Mouse (Mus musculus) cortical plate, adult 2 months (tissue): Measurements from ENCODE around the gene Zdhhc22. TPM values are rescaled to one million over a fixed set of nuclear protein-coding genes. Genes with fewer than 3 reads are reported as not detected.

Experiments used
- H3K27ac ChIP-seq: fragments of 200-500 bp; 2 replicates; pipeline ENCODE4 v1.5.1; 2012; ENCODE audit warnings: low read length, control low read depth, inconsistent platforms; ENCODE audit not compliant: insufficient read depth
- H3K4me1 ChIP-seq: fragments of 200-500 bp; 2 replicates; pipeline ENCODE4 v1.6.1; 2011; ENCODE audit warnings: low read length; ENCODE audit not compliant: control insufficient read depth, insufficient read depth
- H3K4me3 ChIP-seq: fragments of 200-500 bp; 2 replicates; pipeline ENCODE4 v1.5.1; 2011; ENCODE audit warnings: mild to moderate bottlenecking, low read length, control low read depth; ENCODE audit not compliant: insufficient read depth
- CTCF ChIP-seq: fragments of 200-500 bp; IDR thresholded peaks from 2 replicates; pipeline ENCODE4 v1.5.1; 2011; ENCODE audit warnings: mild to moderate bottlenecking, control low read depth, low read length; ENCODE audit not compliant: insufficient read depth; ENCODE audit errors: extremely low read depth
- POLR2A ChIP-seq: fragments of 200-500 bp; IDR thresholded peaks from 2 replicates; pipeline ENCODE4 v1.6.1; 2011; ENCODE audit warnings: mild to moderate bottlenecking, low read length, control low read depth; ENCODE audit not compliant: insufficient read depth; ENCODE audit errors: extremely low read depth
- polyA plus RNA-seq: library from polyadenylated mRNA; depleted of rRNA; stranded (reverse); fragments of >200 nt; gene quantifications from 2 replicates; pipeline ENCODE4 v1.2.3, GENCODE M21; 2012

The Zdhhc22 gene
- polyA plus RNA-seq, 1 experiment, result 61.1 TPM

DNA sequence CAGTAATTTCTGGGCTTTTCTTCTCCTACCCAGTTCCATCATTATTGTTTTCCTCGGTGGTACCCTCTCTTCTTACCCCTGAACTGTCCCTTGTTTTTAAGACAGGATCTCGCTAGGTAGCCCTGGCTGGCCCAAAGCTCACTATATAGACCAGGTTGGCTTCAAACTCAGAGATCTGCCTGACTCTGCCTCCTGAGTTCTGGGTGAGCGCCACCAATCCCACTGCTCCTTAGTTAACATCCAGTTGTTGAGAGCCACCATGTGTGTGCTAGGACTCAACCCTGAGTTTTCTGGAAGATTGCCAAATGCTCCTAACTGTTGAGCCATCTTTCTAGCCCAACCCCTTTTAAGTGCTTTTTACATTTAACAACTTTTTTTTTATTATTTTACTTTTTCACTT, 39.3 kb downstream of the Zdhhc22 start:
- Histone ChIP-seq H3K27ac (no peak overlapping the region), H3K4me1 (peaks cover 8% of the 10 kb centered on the region; the same call in 1 of the 2 replicates)
- TF ChIP-seq POLR2A (no peak), CTCF (no peak)

DNA sequence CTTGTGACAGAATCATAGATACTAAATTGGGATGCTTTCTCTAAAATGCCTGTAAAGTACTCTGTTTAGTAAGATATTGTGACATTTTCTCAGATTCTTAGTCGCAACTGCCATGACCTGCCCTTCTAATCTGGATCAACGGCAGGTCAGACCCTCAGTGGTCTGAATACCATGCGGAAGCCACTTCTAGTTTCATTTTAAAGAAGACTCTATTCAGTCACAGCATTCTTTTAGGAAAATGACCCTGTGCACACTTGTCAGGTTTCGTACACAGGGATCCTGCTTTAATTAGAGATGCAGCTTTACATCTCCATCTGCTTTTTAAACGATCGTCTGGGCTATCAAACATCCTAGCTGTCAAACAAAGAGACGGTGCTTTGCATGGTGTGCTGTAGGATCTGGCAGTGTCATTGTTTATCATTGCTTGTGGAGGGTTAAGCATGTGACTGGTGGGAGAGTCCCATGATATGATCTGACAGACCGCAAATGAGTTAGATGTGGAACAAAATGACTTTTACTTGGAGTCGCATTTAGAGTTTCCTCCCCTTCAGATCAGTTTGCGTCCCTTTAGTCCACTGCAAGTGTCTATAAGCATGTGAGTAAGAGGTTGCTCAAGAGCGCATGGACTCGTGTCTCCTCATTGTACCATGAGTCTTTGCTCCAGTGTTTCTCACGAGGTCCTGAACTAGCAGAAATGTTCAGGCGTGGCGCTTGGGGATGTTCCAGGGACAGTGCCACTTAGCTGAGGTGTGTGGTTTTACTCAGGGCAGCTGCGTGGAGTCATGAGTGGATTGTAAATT, 39.9 kb downstream of the Zdhhc22 start:
- H3K4me3 ChIP-seq, result peak overlapping the region; percentile 92; the same call in 1 of the 2 replicates
- TF ChIP-seq POLR2A (no peak), CTCF (no peak)
- no peak overlapping the region for H3K27ac ChIP-seq
- H3K4me1 ChIP-seq, result peaks cover 8% of the 10 kb centered on the region; the same call in 1 of the 2 replicates

More for the DNA sequence above, 39.3 kb downstream of the Zdhhc22 start:
- no peak overlapping the region for H3K4me3 ChIP-seq

DNA sequence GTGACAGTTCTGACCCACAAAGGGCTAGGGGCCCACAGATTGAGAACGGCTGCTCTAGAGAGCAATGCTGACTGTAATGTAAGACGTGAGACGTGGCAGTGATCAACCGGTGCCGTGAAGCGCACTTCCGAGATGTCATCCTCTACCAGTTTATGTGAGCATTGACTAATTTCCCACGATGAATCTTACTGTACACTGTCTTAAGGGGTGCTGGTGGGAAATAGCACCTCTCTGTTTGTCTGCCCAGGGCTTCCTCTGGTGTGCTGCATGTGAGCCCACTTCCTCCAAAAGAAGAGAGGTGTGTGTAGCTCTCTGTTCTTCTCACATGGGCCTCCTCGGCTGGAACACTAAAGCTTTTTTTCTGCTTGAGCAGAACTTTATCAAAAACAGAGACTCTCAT, 40.7 kb downstream of the Zdhhc22 start:
- Histone ChIP-seq H3K4me1 (peaks cover 8% of the 10 kb centered on the region; the same call in 1 of the 2 replicates), H3K4me3 (peak overlapping the region; percentile 92)
- TF ChIP-seq POLR2A (no peak), CTCF (no peak)

DNA sequence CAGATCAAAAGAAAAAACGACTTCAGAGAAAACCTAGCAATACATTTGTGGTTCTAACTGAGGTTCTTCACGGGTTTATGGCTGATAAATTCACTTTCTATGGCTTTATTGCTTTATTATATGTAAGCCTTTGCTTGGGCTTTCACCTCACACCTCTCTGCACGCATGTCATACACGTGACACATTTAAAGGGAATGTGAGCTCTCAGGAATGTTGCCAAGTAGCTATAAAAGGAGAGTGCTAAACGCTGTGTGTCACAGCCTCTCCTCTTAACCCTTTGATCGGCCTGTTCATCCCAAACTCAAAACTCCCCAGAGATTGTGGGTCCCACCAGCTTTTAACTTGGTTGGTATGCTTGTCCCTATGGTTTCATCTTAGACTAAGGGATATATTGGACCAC, 41.6 kb downstream of the Zdhhc22 start:
- Histone ChIP-seq H3K4me1 (peaks cover 8% of the 10 kb centered on the region; the same call in 1 of the 2 replicates), H3K4me3 (peak overlapping the region; percentile 92), H3K27ac (peak overlapping the region; percentile 75; the same call in 1 of the 2 replicates)
- no peak for TF ChIP-seq CTCF
- no peak for TF ChIP-seq POLR2A

More for the DNA sequence above, 40.7 kb downstream of the Zdhhc22 start:
- H3K27ac ChIP-seq, result no peak overlapping the region

DNA sequence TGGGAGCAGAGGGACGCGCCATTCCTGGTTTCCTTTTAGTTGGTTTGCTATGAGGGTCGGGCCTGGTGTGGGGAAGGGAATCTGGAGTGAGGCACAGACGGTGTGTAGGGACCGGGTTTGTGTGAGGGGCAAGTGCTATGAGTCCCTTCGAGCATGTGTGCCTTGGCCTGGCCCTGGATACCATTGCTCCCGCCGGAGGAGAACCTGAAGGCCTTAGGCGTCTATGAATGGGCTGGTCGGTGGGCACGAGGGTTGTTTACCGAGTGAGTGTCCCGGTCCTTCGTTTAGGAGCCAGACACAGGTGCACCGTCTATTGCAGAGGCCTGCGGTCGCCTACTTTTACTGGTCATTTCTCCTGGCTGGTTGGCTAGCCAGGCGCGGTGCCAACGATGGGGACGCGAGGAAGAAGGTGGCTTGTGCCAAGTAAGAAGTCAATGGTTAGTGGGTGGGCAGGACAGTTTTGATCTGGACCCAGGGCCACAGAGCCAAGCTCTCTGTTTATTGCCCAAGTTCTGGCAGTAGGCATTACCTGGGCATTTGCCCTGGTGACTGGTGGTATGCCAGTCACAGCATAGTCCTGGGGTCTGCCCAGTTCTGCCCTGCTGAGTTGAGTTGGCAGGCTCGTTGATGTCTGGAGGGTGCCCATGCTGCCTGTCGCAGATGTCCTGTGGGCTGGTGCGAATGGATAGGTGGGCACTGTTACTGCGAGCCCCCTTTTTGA, 42.4 kb downstream of the Zdhhc22 start:
- H3K4me3 ChIP-seq, result peak overlapping the region; percentile 92
- TF ChIP-seq CTCF (no peak), POLR2A (0 out of 2 replicates have a peak, but pooled peaks have one; percentile 23)
- H3K27ac ChIP-seq, result peak overlapping the region; percentile 75
- H3K4me1 ChIP-seq, result peaks cover 8% of the 10 kb centered on the region; the same call in 1 of the 2 replicates

DNA sequence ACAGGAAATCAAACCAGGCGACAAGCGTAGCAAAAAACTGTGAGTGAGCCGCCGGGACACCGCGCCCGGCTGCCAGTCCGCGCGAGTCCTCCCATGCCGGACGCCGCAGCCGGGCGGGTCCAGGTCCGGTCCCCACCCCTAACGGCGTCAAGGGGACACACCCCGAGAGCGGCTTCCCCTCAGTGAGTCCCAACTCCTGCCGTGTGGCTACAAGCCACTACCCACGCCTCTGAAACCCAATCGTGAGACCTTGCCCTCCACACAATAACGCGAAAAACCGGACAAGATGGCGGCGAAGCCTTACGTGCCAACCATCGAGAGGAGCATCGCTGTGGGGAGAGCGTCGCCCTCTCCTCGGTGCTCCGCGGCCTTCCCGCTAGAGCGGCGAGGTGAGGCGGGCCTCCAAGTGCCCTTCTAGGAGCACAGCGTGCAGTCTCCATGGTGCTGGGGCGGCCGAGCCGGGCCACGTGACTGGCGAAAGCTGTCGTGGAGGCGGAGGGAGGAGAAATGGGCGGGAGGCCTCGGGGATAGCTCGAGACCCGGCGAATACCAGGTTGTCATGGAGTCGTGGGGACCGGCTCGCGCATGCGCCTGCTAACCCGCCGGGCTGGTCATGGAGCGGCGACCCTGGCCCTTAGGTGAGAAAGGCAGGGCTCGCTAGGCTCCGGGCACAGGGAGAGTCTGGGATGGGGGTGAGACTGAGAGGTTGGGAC, 43.2 kb downstream of the Zdhhc22 start, which contains the start of gene Cipc:
Gene Cipc (plus strand): TSS at position 182 of the 713 bp plus-strand sequence.
- H3K27ac ChIP-seq, result peak within 1 kb of the TSS; percentile 75
- TF ChIP-seq CTCF, result no peak
- peak; percentile 84 for TF ChIP-seq POLR2A
- H3K4me3 ChIP-seq, result peak within 1 kb of the TSS; percentile 92
- H3K4me1 ChIP-seq, result peaks cover 12% of the 10 kb centered on the region

DNA sequence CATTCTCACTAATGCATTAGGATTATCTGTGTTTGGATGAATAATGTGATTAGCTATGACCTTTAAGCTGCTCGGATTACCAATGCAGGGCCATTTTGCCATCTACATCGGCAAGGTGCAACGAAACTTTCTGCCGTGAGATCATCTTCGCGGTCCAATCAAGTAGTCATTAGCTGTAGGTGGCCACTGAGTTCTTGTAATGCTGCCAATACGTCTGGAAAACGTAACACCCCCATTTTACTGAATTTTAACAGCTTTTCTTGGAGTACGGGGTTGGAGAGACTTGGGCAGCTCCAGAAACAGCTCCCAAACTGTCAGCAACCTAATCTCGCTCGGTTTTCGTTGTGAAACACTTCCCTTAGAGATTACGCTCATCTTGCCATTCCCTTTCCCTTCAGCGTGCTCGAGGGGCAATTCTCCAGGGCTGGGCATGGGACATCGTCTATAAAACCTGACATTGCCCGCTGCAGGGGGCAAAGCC, 43.9 kb downstream of the Zdhhc22 start:
- Histone ChIP-seq H3K4me3 (peak overlapping the region; percentile 92), H3K27ac (peak overlapping the region; percentile 67), H3K4me1 (peaks cover 12% of the 10 kb centered on the region)
- no peak for TF ChIP-seq POLR2A

DNA sequence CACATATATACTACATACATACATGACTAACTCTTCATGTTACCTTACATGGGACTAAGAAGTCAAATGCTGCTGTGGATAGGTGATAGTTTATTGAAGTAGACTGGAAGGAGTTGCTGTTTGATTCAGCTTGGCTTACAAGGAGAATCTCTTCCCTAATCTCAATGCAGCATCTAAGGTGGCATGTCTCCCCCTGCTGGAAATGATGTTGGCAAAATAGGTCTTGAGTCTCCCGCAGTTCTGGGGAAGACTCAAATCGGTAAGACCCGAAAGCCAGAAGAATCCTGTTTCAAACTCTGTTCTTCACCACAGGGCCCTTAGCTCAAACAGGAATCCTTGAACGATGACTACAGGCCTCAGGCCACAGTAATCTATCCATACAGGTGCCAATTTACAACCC, 45.1 kb downstream of the Zdhhc22 start:
- Histone ChIP-seq H3K4me1 (peaks cover 11% of the 10 kb centered on the region), H3K27ac (no peak overlapping the region), H3K4me3 (no peak overlapping the region)
- TF ChIP-seq POLR2A, result no peak
- peak; percentile 86 for TF ChIP-seq CTCF

DNA sequence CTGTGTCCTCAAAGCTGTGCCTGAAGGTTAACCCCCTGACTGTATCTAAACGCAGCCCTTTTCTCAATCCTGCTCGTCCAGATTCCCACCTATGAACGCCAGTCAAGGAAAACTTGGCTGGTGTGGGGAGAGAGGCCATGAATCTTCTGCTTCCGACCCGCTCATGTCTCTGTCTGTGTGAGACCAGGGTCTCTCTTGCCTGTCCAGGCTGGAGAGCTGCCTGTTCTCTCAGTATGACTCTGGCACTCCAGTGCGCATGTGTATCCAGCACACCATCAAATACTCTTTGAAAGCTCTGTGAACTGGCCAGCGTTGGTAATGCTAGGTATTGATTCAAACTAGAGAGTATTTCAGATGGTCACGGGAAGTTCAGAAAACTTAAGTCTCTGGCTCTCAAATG, 46.8 kb downstream of the Zdhhc22 start:
- Histone ChIP-seq H3K4me3 (no peak overlapping the region), H3K4me1 (peaks cover 9% of the 10 kb centered on the region), H3K27ac (no peak overlapping the region)
- TF ChIP-seq CTCF (no peak), POLR2A (no peak)
